Mouse (Mus musculus): ENCODE data around the gene Trappc12.

Gene Trappc12

DNA sequence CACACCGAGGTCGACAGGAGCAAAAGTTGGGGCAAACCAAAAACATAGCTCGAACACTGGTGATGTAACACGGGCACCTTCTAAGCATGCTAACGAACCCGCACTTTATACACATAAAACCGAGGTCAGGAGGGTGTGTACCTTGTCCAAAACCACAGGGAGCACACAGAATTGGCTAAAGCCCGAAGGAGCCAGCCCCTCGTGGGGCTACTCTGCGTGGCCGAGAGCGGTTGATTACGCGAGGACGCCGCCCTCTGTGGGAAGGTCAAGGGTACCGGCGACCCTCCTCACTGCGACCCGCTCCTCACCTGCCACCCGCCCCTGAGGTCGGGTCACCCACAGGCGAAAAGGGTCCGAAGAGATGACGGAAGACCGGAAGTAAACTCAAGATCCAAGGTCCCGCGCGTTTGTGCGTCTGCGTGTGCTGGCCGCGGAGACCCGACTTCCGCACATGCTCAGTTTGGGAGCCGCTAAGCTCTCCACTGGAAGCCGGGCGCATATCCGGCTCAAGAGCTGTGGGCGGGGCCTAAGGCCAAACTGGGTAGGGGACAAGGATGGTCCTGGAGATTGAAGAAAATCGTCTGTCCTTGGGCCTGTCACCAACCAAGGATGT, at the start of gene Trappc12:
Gene Trappc12 (minus strand): TSS at position 452 of the 613 bp plus-strand sequence.
- in situ Hi-C loops (cut with MboI, MseI), result no loop called here

- in situ Hi-C loops (cut with MboI, MseI), result no loop called here
Measured at GRCm38 (mm10) chr12:28799798-28800411, 49.6 kb upstream of the Trappc12 start.

GRCm38 (mm10) chr12:28796881-28797420, 46.7 kb upstream of the Trappc12 start:
- in situ Hi-C loops (cut with MboI, MseI), result no loop called here

DNA sequence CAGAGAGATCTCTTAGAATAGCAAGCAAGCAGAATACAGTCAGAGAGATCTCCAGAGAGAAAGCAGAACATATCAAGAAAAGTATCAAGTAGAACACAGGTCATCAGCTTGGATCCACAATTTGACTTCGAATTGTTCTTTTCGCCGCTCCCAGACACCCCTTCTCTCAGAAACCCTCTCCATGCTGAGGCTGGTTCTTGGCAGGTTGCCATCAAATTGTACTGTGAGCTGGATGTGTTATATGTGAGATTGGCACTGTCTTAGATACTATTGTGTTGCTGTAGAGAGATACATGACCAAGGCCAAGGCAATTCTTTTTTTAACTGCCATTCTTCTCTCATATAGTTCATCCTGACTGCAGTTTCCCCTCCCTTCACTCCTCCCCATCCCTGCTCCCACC, 44.8 kb upstream of the Trappc12 start:
- in situ Hi-C loops (cut with MboI, MseI), result no loop called here

DNA sequence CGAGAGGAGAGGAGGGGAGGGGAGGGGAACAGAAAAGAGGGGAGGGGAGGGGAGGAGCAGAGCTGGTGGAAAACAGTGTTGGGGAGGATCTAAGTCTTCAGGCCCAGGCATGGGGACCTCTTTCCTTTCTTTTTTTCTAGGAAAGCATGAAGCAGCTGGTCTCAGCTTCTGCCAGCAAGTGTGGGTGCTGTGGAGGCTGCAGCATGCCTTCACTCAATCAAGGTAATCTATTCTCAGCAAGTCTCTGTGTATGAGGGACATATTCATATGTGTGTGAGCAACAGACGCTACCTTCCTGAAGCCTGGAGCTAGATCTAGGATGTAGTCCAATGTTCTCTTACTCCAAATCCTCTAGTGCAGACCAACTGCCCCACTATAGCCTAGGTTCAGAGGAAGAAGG, 43.4 kb upstream of the Trappc12 start:
- in situ Hi-C loops (cut with MboI, MseI), result no loop called here

DNA sequence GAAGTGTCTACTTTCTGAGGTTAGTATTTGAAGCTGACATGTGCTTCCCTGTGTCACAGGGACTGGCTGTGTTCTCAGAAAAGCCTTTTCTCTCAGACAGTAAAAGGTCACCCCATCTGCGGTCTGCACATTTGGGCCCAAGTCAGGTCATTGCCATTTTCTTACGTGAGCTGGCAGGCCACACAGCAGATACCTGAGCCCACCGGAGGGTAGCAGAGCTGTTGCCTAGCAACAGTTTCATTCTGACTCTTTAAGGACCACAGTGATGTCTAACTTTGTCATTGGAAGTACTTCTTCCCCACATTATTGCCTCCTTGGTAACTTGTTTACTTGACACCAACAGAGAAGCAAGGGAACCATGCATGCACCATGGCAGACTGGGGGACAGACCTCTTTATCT, 42.3 kb upstream of the Trappc12 start:
- in situ Hi-C loops (cut with MboI, MseI), result no loop called here

- in situ Hi-C loops (cut with MboI, MseI), result no loop called here
Measured at GRCm38 (mm10) chr12:28786310-28786709, 36.0 kb upstream of the Trappc12 start.

- in situ Hi-C loops (cut with MboI, MseI), result no loop called here
Measured at GRCm38 (mm10) chr12:28785299-28785698, 35.0 kb upstream of the Trappc12 start.

DNA sequence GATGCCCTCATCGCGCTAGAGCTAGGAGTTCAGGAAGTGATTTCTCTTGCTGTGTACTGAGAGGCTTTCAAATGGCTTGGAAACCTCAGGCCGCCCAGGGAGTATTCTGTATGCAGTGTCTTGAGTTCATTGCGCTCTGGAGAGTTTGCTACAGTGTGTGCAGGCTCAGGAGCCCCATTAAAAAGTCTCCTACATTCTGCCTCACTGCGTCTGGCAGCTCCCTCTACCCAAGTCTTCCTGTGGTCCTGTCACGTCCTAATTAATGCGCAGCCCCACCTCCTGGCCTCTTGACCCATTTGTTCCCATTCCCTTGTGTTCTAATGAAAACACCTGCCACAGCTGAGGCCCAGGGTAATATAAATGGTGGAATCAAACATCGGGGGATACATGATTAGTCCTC, 34.6 kb upstream of the Trappc12 start:
- in situ Hi-C loops (cut with MboI, MseI), result no loop called here

DNA sequence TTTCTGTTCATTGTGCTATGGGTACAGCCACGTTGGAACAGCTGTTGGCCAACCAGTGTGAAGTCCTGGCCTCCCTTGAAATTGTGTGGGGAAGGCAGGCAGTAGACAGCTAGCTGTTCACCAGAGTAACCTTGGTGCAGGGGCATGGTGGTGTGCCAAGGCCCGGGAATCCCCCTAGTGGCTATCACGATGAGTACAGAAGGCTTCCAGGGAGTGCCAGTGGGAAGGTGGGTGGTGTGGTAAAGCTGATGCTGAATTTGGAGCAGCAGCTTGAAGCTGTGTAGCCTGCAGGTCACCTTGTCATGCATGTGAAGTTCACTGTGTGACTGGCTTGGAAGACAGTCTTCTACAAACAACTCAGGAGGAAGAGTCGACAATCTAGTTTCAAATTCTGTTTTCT, 34.1 kb upstream of the Trappc12 start:
- in situ Hi-C loops (cut with MboI, MseI), result no loop called here

GRCm38 (mm10) chr12:28782637-28783036, 32.4 kb upstream of the Trappc12 start:
- in situ Hi-C loops (cut with MboI, MseI), result no loop called here

GRCm38 (mm10) chr12:28780180-28780579, 29.9 kb upstream of the Trappc12 start:
- in situ Hi-C loops (cut with MboI, MseI), result no loop called here

GRCm38 (mm10) chr12:28775627-28776026, 25.4 kb upstream of the Trappc12 start:
- in situ Hi-C loops (cut with MboI, MseI), result no loop called here

DNA sequence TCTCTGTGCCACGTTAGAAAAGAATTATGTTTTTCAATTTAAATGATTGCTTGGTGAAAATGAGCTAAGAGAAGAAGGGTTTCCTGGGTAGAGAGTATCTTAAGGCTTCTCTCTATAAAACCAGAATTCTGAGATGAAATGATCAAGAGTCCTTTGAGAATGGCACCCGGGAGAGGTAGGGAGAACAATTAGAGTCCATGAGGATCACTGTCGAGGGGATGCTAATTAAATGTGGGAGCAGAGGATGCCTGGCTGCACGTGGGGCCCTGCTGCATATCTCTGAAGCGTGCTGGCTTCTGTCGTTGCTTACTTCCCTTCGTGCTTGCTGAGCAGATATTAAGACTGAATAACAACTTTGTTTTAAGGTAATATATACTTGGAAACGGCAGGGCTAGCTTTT, 24.8 kb upstream of the Trappc12 start:
- in situ Hi-C loops (cut with MboI, MseI), result no loop called here

DNA sequence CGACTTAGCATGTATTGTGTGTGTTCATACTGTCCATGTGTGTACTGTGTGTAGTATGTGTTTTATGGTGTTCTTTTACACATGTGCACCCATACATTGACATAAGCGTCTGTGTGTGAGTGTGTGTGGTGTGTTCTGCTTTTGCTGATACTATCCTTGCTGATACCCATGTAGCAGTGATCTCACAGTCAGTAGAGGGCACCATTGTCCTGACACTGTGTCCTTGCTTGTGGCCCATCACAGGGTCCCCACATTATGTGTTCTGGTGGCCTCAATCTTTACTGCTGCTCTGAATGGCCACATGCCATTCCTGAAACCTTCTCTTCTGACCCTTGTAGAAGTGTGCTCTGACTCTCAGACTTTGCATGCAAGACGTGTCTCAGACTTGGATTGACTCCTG, 23.5 kb upstream of the Trappc12 start:
- in situ Hi-C loops (cut with MboI, MseI), result no loop called here

GRCm38 (mm10) chr12:28769953-28770352, 19.7 kb upstream of the Trappc12 start:
- in situ Hi-C loops (cut with MboI, MseI), result no loop called here

DNA sequence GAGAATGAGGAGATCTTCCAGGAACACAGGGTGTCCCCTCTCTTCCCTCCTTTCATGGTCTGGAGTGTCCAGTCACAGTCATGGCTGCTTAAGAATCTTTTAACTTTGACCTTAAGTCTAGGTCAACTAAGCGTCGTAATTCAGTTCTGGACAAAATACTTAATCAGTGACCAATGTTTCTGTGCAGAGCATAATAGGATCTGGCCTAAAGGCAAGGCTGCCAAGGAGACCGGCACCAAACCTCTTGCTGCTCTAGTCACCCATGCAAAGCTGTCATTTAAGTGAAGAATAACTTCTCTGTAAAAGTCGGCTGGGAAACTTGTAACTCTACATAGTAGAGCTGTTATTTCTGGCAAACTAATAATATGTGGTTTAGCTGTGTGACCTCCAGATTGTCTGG, 5.7 kb upstream of the Trappc12 start:
- in situ Hi-C loops (cut with MboI, MseI), result no loop called here

GRCm38 (mm10) chr12:28751508-28752263, 1.4 kb upstream of the Trappc12 start, which contains the start of gene Eipr1:
TSS of gene Eipr1 (plus strand) at chr12:28751803.
- in situ Hi-C loops (cut with MboI, MseI), result no loop called here

DNA sequence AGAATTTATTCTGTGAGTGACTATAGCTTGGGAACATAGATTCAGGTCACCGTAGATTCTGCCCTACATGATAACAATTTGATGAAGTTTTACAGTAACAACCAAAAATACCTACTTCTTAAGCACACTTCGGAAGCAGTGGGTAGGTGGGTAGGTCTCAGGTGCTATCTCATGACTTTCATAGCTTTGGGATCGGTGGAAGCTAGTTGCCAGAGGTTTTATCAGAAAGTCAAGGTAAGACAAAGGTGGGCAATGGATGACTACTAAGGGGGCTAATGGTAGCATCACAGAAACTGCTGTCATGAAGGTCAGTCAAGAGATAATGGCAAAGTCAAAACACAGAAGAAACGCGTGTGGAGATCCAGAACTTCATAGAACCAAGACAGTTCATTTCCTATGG, 604 bp upstream of the Trappc12 start:
- in situ Hi-C loops (cut with MboI, MseI), result no loop called here

- in situ Hi-C loops (cut with MboI, MseI), result loop anchor here in 1 of 2 experiments (25.0 kb wide), 1 partner anchor 1844 kb away; the partner anchor contains the start of gene Tmem18
Measured at GRCm38 (mm10) chr12:28743328-28743727, 6.9 kb downstream of the Trappc12 start.

- in situ Hi-C loops (cut with MboI, MseI), result loop anchor here in 1 of 2 experiments (25.0 kb wide), 1 partner anchor 1852 kb away; the partner anchor contains the start of gene Tmem18
Measured at GRCm38 (mm10) chr12:28735293-28735692, 15.0 kb downstream of the Trappc12 start.

DNA sequence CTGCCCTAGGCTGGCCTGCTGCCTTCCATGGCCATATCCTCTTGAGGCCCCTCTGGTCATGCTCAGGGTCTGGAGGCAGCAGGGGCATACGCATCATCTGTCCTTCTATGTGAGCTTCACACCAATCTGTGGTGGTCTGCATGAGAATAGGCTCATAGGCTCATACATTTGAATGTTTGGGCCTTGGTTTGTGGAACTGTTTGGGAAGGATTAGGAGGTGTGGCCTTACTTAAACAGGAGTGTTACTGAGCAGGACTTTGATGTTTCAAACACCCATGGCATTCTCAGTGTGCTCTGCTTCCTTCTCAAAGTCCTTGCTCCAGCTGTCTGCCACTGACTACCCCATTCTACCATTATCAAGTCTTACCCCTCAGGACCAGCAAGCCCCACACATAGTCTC, 16.0 kb downstream of the Trappc12 start:
- in situ Hi-C loops (cut with MboI, MseI), result loop anchor here in 1 of 2 experiments (25.0 kb wide), 1 partner anchor 1853 kb away; the partner anchor contains the start of gene Tmem18

All from T-helper 17 cell (primary cell).